Mouse (Mus musculus) layer of hippocampus, adult 2 months (tissue): ENCODE results near the gene Slc35e4. TPM values are rescaled to one million over a fixed set of nuclear protein-coding genes. Genes with fewer than 3 reads are reported as not detected.

Source experiments
- DNase-seq, 2 experiments: peaks; one replicate each; pipeline ENCODE4 v3.0.0; 2022; ENCODE audit warnings: low spot score in 2 of 2
- H3K27ac ChIP-seq: fragments of 200-600 bp; 2 replicates; pipeline ENCODE4 v1.8.1; 2022
- H3K4me3 ChIP-seq: fragments of 200-600 bp; 2 replicates; pipeline ENCODE4 v1.8.1; 2022; ENCODE audit warnings: mild to moderate bottlenecking
- CTCF ChIP-seq: fragments of 200-600 bp; conservative IDR thresholded peaks from 2 replicates; pipeline ENCODE4 v1.8.1; 2022; ENCODE audit warnings: antibody characterized with exemption, mild to moderate bottlenecking, moderate library complexity
- total RNA-seq, 2 experiments: library from RNA; stranded (reverse); gene quantifications; 2 replicates each; pipeline ENCODE4 v1.2.3; 2021

The Slc35e4 gene
- total RNA-seq, 2 experiments from 2014 or later, result 16.9 TPM

- H3K4me3 ChIP-seq, result peak overlapping the region; percentile 76
- no peak for DNase-seq
- TF ChIP-seq CTCF, result peak; percentile 54
- peak overlapping the region; percentile 90 for H3K27ac ChIP-seq
These were observed 3.8 kb downstream of the Slc35e4 start for GRCm38 (mm10) chr11:3910513-3911310.

GRCm38 (mm10) chr11:3909236-3909635 is 5.2 kb downstream of the Slc35e4 start:
- Histone ChIP-seq H3K4me3 (no peak overlapping the region), H3K27ac (peak overlapping the region; percentile 90)
- TF ChIP-seq CTCF, result no peak
- DNase-seq, result no peak

GRCm38 (mm10) chr11:3905446-3905845 is 9.0 kb downstream of the Slc35e4 start:
- Histone ChIP-seq H3K4me3 (no peak overlapping the region), H3K27ac (no peak overlapping the region)
- no peak for DNase-seq
- no peak for TF ChIP-seq CTCF

- no peak overlapping the region for H3K27ac ChIP-seq
- TF ChIP-seq CTCF, result no peak
- DNase-seq, result no peak
- no peak overlapping the region for H3K4me3 ChIP-seq
These were observed 9.8 kb downstream of the Slc35e4 start for GRCm38 (mm10) chr11:3904673-3905072.

GRCm38 (mm10) chr11:3903046-3903445 is 11.4 kb downstream of the Slc35e4 start:
- Histone ChIP-seq H3K27ac (peak overlapping the region; percentile 72), H3K4me3 (no peak overlapping the region)
- no peak for TF ChIP-seq CTCF
- DNase-seq, result peak; percentile 52 to 67

GRCm38 (mm10) chr11:3902516-3902915 is 11.9 kb downstream of the Slc35e4 start:
- TF ChIP-seq CTCF, result no peak
- Histone ChIP-seq H3K27ac (peak overlapping the region; percentile 72), H3K4me3 (no peak overlapping the region)
- DNase-seq, result no peak

GRCm38 (mm10) chr11:3900296-3900695 is 14.2 kb downstream of the Slc35e4 start:
- no peak for TF ChIP-seq CTCF
- DNase-seq, result no peak
- H3K4me3 ChIP-seq, result peak overlapping the region; percentile 17; the same call in 1 of the 2 replicates
- peak overlapping the region; percentile 32; the same call in 1 of the 2 replicates for H3K27ac ChIP-seq

- peak overlapping the region; percentile 60 for H3K4me3 ChIP-seq
- TF ChIP-seq CTCF, result no peak
- DNase-seq, result no peak
- H3K27ac ChIP-seq, result peak overlapping the region; percentile 94; the same call in 1 of the 2 replicates
These were observed 18.5 kb downstream of the Slc35e4 start for GRCm38 (mm10) chr11:3895933-3896332.

- H3K27ac ChIP-seq, result peak overlapping the region; percentile 94
- TF ChIP-seq CTCF, result no peak
- peak overlapping the region; percentile 60 for H3K4me3 ChIP-seq
- no peak for DNase-seq
These were observed 19.0 kb downstream of the Slc35e4 start for GRCm38 (mm10) chr11:3895458-3895857.

- no peak for TF ChIP-seq CTCF
- H3K27ac ChIP-seq, result peak within 1 kb of the TSS; percentile 94
- peak; percentile 97 to 98 for DNase-seq
- H3K4me3 ChIP-seq, result peak within 1 kb of the TSS; percentile 60
These were observed 19.8 kb downstream of the Slc35e4 start, which contains the start of the genes 4921536K21Rik and Dusp18 for GRCm38 (mm10) chr11:3894406-3895281. Gene 4921536K21Rik, minus strand, starts transcription at chr11:3895098. Gene Dusp18, plus strand, starts transcription at chr11:3895240.

- no peak for DNase-seq
- Histone ChIP-seq H3K4me3 (peak overlapping the region; percentile 60; the same call in 1 of the 2 replicates), H3K27ac (peak overlapping the region; percentile 94)
- TF ChIP-seq CTCF, result no peak
These were observed 20.5 kb downstream of the Slc35e4 start for GRCm38 (mm10) chr11:3893970-3894369.

GRCm38 (mm10) chr11:3887331-3887730 is 27.1 kb downstream of the Slc35e4 start:
- TF ChIP-seq CTCF, result no peak
- Histone ChIP-seq H3K27ac (no peak overlapping the region), H3K4me3 (no peak overlapping the region)
- DNase-seq, result no peak

GRCm38 (mm10) chr11:3883711-3884110 is 30.8 kb downstream of the Slc35e4 start:
- no peak for DNase-seq
- TF ChIP-seq CTCF, result no peak
- Histone ChIP-seq H3K4me3 (no peak overlapping the region), H3K27ac (no peak overlapping the region)
